Mouse (Mus musculus): ENCODE results near the gene Gm20517.
"Not testable (repeated sequence)": the region's sequence is repeated elsewhere in the genome, so short reads cannot be mapped to it uniquely, and the experiment has no call there.

Gm20517 gene

DNA sequence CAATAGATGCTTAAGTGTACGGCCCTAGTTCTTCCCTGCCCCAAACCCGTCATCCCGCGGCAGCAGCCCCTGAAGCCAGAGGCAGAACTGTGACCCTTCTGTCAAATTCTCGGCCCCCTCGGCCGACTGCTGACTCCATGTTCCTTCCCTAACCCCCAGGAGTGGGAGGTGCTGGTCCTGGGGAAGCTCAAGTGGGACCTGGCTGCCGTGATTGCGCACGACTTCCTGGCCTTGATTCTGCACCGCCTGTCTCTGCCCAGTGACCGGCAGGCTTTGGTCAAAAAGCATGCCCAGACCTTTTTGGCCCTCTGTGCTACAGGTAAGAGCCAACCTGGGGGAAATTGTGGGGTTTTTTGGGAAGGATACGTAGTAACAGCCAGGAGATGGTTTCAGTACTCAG lies 14.1 kb upstream of the Gm20517 start:
- peak; percentile 18 for DNase-seq

DNA sequence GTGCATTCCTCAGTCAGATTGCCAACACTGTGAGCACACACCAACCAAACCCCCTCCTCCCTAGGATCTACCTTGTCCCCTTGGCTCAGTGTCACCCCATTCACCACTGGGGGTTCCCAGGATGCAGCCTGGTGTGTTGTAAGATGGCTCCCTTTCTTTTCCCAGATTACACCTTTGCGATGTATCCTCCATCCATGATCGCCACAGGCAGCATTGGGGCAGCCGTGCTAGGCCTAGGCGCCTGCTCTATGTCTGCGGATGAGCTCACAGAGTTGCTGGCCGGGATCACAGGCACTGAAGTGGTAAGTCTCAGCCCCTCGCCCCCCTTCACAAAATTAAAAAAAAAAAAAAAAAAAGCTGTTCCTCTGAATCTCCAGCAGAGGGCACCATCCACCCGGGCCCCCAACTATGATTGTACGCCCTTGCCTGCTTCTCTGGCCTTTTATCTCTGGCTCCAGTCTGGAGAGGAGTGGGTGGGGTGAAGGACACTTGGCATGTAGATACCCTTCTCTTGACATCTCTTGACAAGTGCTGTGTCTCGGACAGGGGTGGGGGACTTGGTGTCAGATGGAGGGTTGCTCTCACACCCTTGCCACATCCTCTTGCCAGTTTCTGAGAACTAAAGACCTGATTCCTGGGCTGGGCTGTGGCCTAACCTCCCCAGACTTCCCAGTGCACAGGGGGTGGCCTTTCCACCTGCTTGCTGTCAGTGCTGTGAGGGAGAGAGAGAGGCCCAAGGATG lies 13.4 kb upstream of the Gm20517 start:
- DNase-seq, result peak; percentile 51

DNA sequence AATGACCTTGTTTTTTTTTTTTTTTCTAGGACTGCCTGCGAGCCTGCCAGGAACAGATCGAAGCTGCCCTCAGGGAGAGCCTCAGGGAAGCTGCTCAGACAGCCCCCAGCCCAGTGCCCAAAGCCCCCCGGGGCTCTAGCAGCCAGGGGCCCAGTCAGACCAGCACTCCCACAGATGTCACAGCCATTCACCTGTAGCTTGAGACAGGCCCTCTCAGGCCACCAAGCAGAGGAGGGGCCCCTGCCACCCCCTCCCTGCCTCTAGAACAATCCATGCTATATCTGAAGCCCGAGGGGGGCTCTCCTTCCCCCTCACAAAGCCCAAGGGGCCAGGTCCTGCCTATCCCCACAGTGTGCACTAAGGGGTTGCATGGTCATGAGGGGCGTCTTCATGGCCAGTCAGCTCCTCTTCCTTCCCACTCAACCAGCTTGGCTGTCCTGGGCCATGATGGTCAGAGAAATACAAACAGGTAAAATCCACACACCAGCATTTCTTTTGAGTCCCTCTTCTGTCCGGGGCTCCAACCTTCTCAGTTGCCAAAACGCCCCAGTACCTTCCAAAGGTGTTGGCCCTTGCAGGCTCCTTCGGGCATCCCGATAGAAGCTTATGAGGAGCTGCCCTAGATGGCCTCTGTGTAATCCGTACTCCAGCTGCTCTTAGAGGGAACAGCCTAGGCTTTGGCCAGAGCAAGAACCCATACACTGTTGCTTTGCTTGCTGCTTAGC lies 12.6 kb upstream of the Gm20517 start:
- not testable (repeated sequence) for DNase-seq

DNA sequence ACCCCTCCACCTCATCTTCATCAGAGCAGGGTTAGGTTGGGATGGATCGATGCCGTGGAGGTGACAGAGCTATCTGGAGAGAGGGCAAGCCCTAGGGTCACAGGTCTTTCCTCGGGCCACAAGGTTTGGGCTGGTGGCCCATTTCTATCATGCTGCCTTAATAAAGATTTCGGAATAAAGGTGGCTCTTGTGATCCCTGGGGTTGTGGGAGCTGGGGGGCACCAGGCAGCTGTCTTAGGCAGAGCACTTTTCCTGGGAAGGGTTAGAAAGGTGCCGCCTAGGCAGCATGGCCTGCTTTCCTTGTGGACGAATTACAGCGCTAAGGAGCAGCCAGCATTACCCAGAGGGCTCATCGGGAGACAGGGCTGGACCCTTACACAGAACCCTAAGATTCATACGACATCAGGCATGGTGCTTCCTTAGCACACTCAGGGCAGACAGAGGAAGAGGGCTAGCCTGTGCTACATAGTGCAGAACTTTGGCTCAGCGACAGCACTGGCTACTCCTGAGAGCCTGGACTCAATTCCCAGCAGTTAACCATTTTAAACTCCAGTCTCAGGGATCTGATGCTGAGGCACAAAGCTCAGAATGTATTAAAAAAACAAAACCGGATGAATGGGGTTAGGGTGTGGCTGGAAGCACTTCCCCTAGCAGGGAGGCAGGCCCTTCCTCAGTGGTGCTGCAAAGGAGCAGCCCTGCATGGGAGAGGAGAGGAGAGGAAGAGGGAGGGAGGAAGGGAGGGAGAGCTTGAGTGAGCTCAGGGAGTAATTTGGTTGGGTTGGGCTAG lies 11.7 kb upstream of the Gm20517 start:
- DNase-seq, result peak; percentile 38

DNA sequence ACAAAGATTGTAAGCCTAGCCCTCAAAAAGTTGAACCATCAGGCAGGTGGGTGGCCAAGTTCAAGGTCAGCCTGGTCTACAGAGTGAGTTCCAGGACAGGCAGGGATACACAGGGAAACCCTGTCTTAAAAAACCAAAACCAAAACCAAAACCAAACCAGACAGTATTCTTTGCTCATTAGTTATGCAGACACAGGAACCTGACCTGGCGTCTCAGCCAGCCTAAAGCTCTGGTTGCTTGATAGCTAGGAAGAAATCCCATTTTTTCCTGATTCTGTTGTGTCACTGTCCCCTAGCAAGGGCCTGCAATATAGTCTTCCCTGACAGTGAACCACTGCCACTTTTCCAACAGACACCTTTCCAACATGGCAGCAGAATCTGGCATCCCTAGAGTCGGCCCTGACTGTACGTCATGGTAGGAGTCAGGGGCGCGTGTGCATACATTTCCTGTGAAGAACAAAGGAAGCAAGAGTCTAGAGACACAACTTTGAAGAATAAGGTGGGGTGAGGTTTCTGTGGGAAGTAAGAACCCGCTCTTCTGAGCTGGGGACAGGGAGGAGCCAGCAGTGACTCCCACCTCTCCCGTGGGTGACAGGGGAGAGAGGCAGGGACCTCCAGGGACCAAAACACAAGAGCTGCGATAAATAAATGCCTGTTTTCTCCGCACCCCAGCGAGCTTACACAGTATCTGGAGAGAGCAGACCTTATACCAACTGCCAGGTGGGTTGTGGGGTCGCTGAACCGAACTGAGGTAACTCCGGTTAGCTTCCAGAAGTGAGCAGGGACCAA lies 10.6 kb upstream of the Gm20517 start:
- DNase-seq, result no peak

DNA sequence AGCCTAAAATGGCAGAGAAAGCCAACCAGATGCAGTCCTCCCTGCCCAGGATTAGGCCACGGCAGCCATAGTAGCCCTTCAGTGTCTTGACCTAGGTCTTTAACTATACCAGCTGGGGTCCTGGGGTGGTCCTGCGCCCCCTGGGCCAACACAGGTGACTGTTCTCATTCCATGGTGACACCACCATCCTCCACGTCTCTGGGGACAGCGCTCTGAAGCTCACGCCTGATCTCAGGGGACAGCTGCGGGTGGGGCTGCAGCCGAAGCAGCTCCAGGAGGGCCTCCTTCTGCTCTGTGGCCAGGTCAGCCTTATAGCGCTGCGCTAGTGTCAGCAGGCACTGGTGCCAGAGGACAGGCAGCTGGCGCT lies 10.0 kb upstream of the Gm20517 start:
- no peak for DNase-seq

DNA sequence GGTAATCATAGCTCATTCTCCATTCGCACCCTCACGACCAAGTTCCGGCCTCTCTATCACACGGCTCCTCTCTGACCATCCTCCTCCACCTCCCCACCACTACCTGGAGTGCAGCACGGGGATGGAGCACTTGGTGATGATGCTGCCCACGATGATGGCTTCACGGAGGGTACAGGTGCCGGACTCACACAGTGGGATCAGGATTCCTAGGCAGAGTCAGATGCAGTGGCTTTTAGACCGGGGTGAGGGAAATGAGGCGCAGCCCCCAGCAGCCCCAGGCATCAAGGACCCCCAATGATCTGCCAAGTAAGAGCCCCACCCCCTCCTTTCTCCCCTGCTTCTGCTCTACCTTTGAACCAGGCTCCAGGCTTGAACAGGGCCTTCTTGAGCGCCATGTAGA lies 9.1 kb upstream of the Gm20517 start:
- no peak for DNase-seq

DNA sequence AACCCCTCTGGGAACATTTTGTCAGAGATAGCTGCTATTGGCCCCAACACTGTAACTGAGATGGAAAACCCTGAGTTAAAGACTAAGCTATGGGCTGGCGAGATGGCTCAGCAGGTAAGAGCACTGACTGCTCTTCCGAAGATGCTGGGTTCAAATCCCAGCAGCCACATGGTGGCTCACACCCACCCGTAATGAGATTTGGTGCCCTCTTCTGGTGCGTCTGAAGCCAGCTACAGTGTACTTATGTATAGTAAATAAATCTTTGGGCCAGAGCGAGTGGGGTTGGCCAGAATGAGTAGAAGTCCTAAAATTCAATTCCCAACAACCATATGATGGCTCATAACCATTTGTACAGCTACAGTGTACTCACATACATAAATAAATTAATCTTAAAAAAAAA lies 5.2 kb upstream of the Gm20517 start:
- peak; percentile 55 for DNase-seq

DNA sequence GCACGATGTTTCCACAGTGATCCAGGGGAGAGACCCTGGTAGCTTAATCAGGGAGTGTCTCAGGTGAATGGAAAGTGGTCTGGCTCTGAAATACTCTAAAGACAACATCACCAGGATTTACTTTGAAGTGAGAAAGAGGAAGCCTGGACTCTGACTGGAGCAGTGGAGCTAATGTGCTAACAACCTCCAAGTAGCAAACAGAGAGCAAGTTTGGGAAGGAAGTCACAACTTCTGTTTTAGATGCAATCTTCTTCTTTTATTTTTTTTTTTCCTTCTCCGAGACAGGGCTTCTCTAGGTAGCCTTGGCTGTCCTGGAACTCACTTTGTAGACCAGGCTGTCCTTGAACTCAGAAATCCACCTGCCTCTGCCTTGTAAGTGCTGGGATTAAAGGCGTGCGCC lies 2.2 kb upstream of the Gm20517 start:
- no peak for DNase-seq

DNA sequence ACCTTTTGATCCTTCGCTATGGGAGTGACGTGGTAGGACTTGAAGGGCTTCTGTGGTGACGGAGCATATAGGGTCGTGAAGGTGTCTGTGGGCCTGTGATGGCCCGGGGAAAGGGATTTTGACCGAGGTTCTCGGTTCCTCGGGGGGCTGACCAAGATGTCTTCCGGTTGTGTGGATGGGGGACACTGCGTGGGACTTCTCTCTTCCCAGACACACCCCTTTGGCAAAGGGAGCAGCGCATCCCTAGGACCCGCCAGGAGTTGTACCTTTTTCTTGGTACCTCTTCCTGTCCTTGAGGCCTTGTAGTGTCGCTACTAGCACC lies 233 bp downstream of the Gm20517 start:
- DNase-seq, result no peak

DNA sequence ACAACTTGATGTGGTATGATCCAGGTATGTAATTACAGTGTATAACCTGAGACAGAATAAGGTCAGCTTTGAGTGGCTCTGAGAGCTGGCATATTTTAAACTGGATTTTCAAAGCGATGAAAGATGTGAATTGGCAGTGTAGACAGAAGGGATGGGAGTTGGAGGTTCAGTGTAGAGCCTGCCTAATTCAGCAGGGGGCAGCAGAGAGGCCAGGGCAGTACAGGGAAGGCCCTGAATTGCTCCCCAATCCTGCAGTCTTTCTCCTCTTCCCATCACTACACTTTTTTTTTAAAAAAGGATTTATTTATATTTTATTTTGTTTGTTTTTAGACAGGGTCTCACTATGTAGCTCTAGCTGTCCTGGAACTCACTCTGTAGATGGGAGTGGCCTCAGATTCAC lies 2.6 kb downstream of the Gm20517 start:
- DNase-seq, result peak; percentile 60

DNA sequence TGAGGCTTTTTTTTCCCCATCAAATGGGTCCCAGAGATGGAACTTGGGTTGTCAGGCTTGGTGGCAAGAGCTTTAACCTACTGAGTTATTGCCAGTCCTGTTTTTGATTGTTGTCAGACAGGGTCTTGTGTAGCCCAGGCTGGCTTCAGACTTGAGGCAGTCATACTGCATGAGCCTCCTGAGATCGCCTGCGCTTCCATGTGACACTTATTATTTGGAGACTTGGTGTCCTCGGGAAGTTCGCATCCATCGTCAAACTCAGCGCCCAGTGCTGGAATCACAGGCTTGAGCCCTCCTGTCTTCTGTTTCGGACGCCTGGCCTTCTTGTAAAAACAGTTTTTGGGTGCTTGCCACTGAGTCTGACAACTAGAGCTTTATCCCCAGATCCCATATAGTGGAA lies 4.7 kb downstream of the Gm20517 start:
- no peak for DNase-seq

DNA sequence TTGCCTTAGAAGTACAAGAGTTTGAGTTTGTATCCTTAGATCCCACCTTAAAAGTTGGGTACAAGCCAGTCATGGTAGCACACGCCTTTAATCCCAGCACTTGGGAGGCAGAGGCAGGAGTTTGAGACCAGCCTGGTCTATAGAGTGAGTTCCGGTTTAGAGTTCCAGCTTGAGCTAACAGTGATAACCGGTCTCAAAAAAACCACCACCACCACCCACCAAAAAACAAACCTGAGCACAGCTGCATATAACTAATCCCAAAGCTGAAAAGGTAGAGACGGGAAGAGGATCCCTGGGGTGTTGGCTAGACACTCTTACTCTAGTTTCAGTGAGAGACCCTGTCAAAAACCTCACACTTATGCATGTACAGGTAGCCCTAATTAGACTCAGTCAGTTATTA lies 5.3 kb downstream of the Gm20517 start:
- no peak for DNase-seq

DNA sequence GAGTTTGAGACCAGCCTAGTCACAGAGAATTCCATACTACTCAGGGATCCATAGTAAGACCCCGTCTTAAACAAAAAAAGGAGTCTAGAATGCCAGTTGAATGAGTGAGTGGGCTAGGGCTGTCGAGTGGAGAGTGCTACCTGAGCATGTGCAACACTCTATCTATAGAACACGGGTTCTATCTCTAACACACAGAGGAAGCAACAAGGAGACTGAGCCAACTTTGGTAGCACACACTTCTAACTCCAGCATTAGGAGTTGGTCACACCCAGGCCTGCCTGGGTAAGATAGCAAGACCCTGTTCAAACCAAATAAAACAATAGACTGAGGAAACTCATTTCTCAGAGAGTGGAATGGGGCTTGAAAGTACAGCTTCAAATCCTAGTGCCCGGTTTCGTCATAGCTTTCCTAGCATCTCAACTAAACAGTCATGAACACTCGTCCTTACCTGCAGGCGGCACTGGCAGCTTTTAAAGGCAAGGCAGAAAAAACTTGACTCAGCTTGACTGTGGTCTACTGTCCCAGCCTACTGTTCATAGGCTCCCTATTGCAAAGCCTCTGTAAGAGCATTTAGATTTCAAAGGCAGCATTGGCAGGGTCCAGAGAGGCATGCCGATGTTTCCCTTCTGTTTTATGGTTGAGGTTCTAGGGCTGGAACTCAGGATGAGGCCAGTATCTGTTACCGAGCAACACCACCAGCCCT lies 6.4 kb downstream of the Gm20517 start:
- no peak for DNase-seq

DNA sequence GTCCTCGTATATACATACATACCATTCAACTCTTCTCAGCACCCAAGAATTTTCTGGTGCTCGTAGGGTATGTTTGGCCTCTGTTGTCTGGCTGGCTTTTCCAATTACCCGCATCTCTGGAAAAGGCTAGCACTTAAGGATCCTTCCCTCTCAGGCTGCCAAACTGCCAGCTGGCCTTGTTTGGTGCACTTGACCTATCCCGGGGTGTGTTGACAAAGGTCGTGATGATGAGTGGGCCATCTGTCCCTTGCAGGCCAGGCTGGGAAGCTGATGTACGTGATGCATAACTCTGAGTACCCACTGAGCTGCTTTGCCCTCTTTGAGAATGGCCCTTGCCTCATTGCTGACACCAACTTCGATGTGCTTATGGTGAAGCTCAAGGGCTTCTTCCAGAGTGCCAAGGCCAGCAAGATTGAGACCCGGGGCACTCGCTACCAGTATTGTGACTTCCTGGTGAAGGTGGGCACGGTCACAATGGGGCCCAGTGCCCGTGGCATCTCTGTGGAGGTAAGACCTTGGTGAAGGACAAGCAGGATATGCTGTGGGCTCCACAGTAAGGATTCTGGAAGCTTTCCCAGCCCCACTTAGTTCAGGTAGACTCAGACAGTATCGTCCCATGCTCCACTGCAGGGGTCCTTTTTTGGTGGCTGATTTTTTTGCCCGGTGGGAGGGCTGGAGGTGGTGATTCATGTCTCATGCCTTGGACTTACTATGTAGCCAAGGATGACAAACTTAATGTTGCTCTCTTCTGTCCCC lies 7.3 kb downstream of the Gm20517 start:
- no peak for DNase-seq

DNA sequence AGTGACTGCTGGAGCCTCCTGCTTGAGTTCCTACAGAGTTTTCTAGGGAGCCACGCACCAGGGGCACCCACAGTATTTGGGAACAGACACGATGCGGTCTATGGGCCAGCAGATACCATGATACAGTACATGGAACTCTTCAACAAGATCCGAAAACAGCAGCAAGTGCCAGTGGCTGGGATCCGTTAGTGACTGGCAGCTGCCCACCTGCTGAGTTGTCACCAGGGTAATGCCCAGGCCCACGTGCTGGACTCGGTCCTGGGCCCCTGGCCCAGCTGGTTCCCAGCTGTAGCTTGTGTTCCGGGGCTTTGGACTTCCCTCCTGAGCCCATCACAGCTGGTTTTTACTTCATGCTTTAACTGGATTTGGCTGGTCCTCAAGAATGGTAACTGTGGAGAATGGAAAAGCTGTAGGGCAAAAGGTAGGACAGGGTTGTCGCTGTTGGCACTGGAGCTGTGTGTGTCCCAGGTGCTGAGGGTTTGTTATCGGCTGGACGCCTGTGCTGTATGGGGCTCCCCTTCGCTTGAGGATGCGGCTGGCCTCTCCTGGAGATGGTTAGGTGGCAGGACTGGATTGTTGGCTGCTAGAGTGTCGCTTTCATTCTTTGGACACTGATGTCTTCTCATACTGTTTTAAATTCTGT lies 11.6 kb downstream of the Gm20517 start:
- DNase-seq, result no peak

DNA sequence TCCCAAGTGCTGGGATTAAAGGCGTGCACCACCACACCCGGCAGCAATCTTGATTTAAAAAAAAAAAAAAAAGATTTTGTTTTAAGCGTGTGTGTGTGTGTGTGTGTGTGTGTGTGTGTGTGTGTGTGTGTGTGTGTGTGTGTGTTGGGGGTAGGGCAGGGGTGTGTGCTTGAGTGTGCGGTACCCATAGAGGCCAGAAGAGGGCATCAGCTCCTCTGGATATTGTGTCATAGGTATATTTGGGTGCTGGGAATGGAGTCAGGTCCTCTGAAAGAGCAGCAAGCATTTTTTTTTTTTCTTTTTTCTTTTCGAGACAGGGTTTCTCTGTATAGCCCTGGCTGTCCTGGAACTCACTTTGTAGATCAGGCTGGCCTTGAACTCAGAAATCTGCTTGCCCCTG lies 13.2 kb downstream of the Gm20517 start:
- DNase-seq, result not testable (repeated sequence)

DNA sequence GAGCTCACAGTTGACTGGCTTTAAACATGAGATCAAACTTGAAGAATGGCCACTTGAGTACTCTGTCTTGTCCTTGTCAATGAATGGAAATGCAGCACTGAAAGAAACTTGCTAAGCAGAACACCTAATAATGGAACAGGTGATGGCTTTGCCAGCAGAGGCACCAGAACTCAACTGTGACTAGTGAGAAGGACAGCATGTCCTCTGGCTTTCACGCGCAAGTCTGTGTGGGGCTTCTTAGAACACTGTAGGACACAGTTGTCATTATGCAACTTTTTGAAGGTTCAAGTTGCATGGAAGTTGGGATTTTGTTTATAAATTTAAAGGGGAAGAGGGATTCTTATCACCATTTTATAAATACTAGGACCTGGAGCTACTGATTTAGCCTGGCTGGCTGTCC lies 13.7 kb downstream of the Gm20517 start:
- no peak for DNase-seq

DNA sequence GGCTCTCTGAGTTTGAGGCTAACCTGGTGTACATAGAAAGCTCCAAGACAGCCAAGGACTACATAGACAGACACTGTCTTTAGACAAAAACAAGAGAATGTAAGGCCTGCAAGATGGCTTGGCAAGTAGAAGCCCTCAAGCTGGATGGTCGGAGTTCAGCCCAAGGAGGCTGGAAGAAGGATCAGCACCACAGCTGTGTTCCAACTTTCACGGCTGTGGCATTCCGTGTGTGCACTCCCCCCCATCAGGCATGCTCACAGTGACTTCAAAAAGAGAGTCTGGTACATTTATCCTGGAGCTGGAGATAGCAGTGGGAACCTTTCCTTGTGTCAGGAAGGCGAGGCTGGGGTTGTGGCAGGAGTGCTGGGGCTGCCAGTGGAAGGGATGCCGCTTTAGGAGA lies 14.6 kb downstream of the Gm20517 start:
- DNase-seq, result no peak

DNA sequence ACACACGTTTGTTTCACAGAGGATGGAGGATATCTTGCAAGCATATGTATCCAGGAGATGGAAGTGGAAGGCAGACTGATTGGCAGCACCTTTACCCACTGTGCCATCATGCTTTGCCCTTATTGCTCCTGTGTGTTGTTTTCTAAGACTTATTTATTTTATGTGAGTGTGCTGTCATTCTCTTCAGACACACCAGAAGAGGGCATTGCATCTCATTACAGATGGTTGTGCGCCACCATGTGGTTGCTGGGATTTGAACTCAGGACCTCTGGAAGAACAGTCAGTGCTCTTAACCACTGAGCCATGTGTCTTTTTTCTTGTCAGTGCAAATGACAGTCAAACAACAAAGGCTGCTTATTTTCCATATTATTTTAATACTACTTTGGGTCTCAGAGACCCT lies 16.4 kb downstream of the Gm20517 start:
- no peak for DNase-seq
